Mouse (Mus musculus) layer of hippocampus, postnatal 36 days (tissue): ENCODE data around the gene Epm2aip1. TPM values are rescaled to one million over a fixed set of nuclear protein-coding genes. Genes with fewer than 3 reads are reported as not detected.

Source experiments
- DNase-seq, 2 experiments: peaks; one replicate each; pipeline ENCODE4 v3.0.0; 2022
- total RNA-seq, 2 experiments: library from RNA; stranded (reverse); gene quantifications; 2 replicates each; pipeline ENCODE4 v1.2.3; 2021

Gene Epm2aip1
- total RNA-seq, 2 experiments from 2014 or later: 75.9 to 84.3 TPM

- no peak for DNase-seq
These were observed 16.2 kb downstream of the Epm2aip1 start for GRCm38 (mm10) chr9:111287956-111288355.

- DNase-seq: no peak
These were observed 17.6 kb downstream of the Epm2aip1 start for GRCm38 (mm10) chr9:111289294-111289831.

- DNase-seq: peak; percentile 90 to 92
These were observed 18.2 kb downstream of the Epm2aip1 start for GRCm38 (mm10) chr9:111289832-111290339.

GRCm38 (mm10) chr9:111290539-111291100, 18.9 kb downstream of the Epm2aip1 start:
- no peak for DNase-seq

- DNase-seq: no peak
These were observed 21.5 kb downstream of the Epm2aip1 start for GRCm38 (mm10) chr9:111293234-111293633.

GRCm38 (mm10) chr9:111294911-111295310, 23.2 kb downstream of the Epm2aip1 start:
- DNase-seq: no peak

GRCm38 (mm10) chr9:111295323-111295722, 23.6 kb downstream of the Epm2aip1 start:
- DNase-seq: no peak

GRCm38 (mm10) chr9:111296433-111296832, 24.7 kb downstream of the Epm2aip1 start:
- DNase-seq: no peak

- DNase-seq: no peak
These were observed 26.9 kb downstream of the Epm2aip1 start for GRCm38 (mm10) chr9:111298606-111299005.

GRCm38 (mm10) chr9:111302196-111302831, 30.6 kb downstream of the Epm2aip1 start:
- DNase-seq: peak in 1 of 2 experiments; percentile 55

GRCm38 (mm10) chr9:111304036-111304435, 32.3 kb downstream of the Epm2aip1 start:
- no peak for DNase-seq

GRCm38 (mm10) chr9:111306142-111306541, 34.4 kb downstream of the Epm2aip1 start:
- DNase-seq: no peak

GRCm38 (mm10) chr9:111311031-111311842, 39.5 kb downstream of the Epm2aip1 start, which contains the start of gene Trank1:
TSS of gene Trank1 (plus strand) at chr9:111311739.
- DNase-seq: peak; percentile 40 to 48

GRCm38 (mm10) chr9:111311843-111312441, 40.2 kb downstream of the Epm2aip1 start:
- DNase-seq: peak in 1 of 2 experiments; percentile 48

- no peak for DNase-seq
These were observed 40.9 kb downstream of the Epm2aip1 start for GRCm38 (mm10) chr9:111312442-111313141.

- no peak for DNase-seq
These were observed 41.6 kb downstream of the Epm2aip1 start for GRCm38 (mm10) chr9:111313299-111313698.

- DNase-seq: no peak
These were observed 42.1 kb downstream of the Epm2aip1 start for GRCm38 (mm10) chr9:111313793-111314192.

GRCm38 (mm10) chr9:111314219-111314618, 42.5 kb downstream of the Epm2aip1 start:
- DNase-seq: peak; percentile 56 to 61

- DNase-seq: no peak
These were observed 49.2 kb downstream of the Epm2aip1 start for GRCm38 (mm10) chr9:111320912-111321311.

GRCm38 (mm10) chr9:111324881-111325280, 53.2 kb downstream of the Epm2aip1 start:
- DNase-seq: no peak
